Mouse (Mus musculus) forebrain, embryonic 13.5 days (tissue): ENCODE results near the gene Zfyve27. TPM values are rescaled to one million over a fixed set of nuclear protein-coding genes. Genes with fewer than 3 reads are reported as not detected.

Experiments
- ATAC-seq: fragments of 200-750 bp; cut with Nextera tagmentation; 2 replicates; pipeline ENCODE4 v1.8.0; 2017
- H3K27ac ChIP-seq: fragments of 300-500 bp; sonication (generic); 2 replicates; pipeline ENCODE4 v1.5.1; 2015; ENCODE audit warnings: inconsistent platforms, mild to moderate bottlenecking, moderate library complexity
- H3K27me3 ChIP-seq: fragments of 300-500 bp; sonication (generic); 2 replicates; pipeline ENCODE4 v1.6.1; 2015; ENCODE audit warnings: mild to moderate bottlenecking, inconsistent platforms
- H3K36me3 ChIP-seq: fragments of 300-500 bp; sonication (generic); 2 replicates; pipeline ENCODE4 v1.6.1; 2015; ENCODE audit warnings: mild to moderate bottlenecking, inconsistent platforms; ENCODE audit not compliant: poor library complexity, severe bottlenecking
- H3K4me1 ChIP-seq: fragments of 300-500 bp; sonication (generic); 2 replicates; pipeline ENCODE4 v1.6.1; 2015; ENCODE audit warnings: inconsistent platforms
- H3K4me2 ChIP-seq: fragments of 300-500 bp; sonication (generic); 2 replicates; pipeline ENCODE4 v1.6.1; 2015; ENCODE audit warnings: inconsistent platforms, mild to moderate bottlenecking, moderate library complexity
- H3K4me3 ChIP-seq: fragments of 300-500 bp; sonication (generic); 2 replicates; pipeline ENCODE4 v1.5.1; 2015; ENCODE audit warnings: mild to moderate bottlenecking, inconsistent platforms
- H3K9ac ChIP-seq: fragments of 300-500 bp; sonication (generic); 2 replicates; pipeline ENCODE4 v1.6.1; 2015; ENCODE audit warnings: mild to moderate bottlenecking, inconsistent platforms
- H3K9me3 ChIP-seq: fragments of 300-500 bp; sonication (generic); replicated peaks from 2 replicates; pipeline ENCODE4 v1.6.1; 2016; ENCODE audit warnings: inconsistent platforms
- WGBS: fragments of 180-500 bp; shearing (Covaris S2); methylation state at CpG from one replicate; pipeline ENCODE4 v1.1.7; 2015; 5-methylcytosine and 5-hydroxymethylcytosine counted together
- polyA plus RNA-seq: library from polyadenylated mRNA; unstranded; fragments of >200 nt; fragmentation: Nextera tagmentation; extraction: Ambion mirVana; gene quantifications from 2 replicates; pipeline ENCODE4 v1.2.1, GENCODE M21; 2015

The Zfyve27 gene
- polyA plus RNA-seq, result 43.5 and 45.6 TPM in 2 replicates

DNA sequence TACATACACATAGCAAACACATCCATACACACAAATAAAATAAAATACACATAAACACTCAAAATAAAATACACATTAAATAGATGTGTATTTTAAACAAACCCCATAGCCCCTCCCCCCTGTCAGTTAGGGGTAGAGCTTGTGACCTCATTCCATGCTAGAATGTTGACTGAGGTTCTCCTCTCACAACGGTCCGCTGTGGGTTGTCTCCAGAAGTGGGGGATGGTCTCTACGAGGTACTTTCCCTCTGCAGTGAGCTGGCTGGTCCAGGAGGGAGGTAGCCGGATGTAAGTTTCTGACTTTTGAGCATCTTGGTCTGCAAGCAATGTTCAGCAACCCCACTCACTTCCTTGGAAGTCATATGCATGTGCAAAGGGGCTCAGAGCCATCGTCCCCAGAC lies at the start of gene Zfyve27:
Gene Zfyve27, plus strand, starts transcription at position 188 of the 400 bp plus-strand sequence.
- H3K36me3 ChIP-seq, result no peaks in the 10 kb centered on the region
- H3K4me3 ChIP-seq, result no peak within 1 kb of the TSS
- WGBS, result 74% methylated on average over 5 of the region's 5 CpGs
- no peak for ATAC-seq
- H3K9me3 ChIP-seq, result no peaks in the 10 kb centered on the region
- H3K4me1 ChIP-seq, result 0 out of 2 replicates have a peak, but pooled peaks cover 6% of the 10 kb centered on the region
- peak within 1 kb of the TSS; percentile 5; the same call in 1 of the 2 replicates for H3K4me2 ChIP-seq
- H3K9ac ChIP-seq, result no peak within 1 kb of the TSS
- H3K27me3 ChIP-seq, result peaks cover 15% of the 10 kb centered on the region
- H3K27ac ChIP-seq, result no peak within 1 kb of the TSS

GRCm38 (mm10) chr19:42115783-42116335 lies 47.9 kb upstream of the Zfyve27 start:
- no peaks in the 10 kb centered on the region for H3K9me3 ChIP-seq
- no peak overlapping the region for H3K4me3 ChIP-seq
- H3K9ac ChIP-seq, result no peak overlapping the region
- no peaks in the 10 kb centered on the region for H3K27me3 ChIP-seq
- no peak for ATAC-seq
- H3K4me2 ChIP-seq, result no peak overlapping the region
- 89% methylated on average over 4 of the region's 4 CpGs for WGBS
- H3K4me1 ChIP-seq, result no peaks in the 10 kb centered on the region
- no peak overlapping the region for H3K27ac ChIP-seq
- H3K36me3 ChIP-seq, result peaks cover 68% of the 10 kb centered on the region

- 92% methylated on average over 9 of the region's 9 CpGs for WGBS
- H3K36me3 ChIP-seq, result peaks cover 81% of the 10 kb centered on the region
- H3K4me1 ChIP-seq, result no peaks in the 10 kb centered on the region
- no peak overlapping the region for H3K4me2 ChIP-seq
- no peak overlapping the region for H3K9ac ChIP-seq
- H3K27ac ChIP-seq, result no peak overlapping the region
- ATAC-seq, result no peak
- H3K9me3 ChIP-seq, result no peaks in the 10 kb centered on the region
- no peaks in the 10 kb centered on the region for H3K27me3 ChIP-seq
- H3K4me3 ChIP-seq, result no peak overlapping the region
Observed at GRCm38 (mm10) chr19:42118142-42118541, 45.6 kb upstream of the Zfyve27 start.

- Histone ChIP-seq H3K27ac (no peak overlapping the region), H3K4me2 (no peak overlapping the region), H3K4me3 (no peak overlapping the region), H3K36me3 (peaks cover 81% of the 10 kb centered on the region), H3K9me3 (no peaks in the 10 kb centered on the region), H3K9ac (no peak overlapping the region), H3K27me3 (no peaks in the 10 kb centered on the region), H3K4me1 (no peaks in the 10 kb centered on the region)
- ATAC-seq, result no peak
- WGBS, result 88% methylated on average over 5 of the region's 5 CpGs
Observed at GRCm38 (mm10) chr19:42118596-42118995, 45.2 kb upstream of the Zfyve27 start.

DNA sequence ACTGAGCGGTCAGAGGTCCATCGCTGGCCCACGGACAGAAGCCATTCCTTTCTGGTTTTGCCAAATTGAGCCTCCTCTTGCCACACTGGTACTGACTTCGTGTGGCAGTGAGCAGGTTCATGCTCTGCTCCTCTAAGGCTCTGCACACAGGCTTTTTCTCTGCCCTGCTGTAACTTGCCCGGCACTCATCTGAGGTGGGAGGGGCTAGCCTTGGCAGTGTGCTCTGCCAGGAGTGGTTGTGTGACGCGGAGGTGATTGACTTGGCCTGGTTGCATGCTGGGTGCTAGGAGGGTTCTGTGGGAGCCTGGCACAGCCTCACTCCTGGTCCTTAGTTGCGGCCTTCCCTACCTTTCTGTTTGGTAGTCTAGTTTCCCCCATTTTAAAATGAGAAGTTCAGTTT lies 43.3 kb upstream of the Zfyve27 start:
- Histone ChIP-seq H3K36me3 (peaks cover 81% of the 10 kb centered on the region), H3K4me3 (no peak overlapping the region)
- no peak for ATAC-seq

GRCm38 (mm10) chr19:42124684-42125083 lies 39.1 kb upstream of the Zfyve27 start:
- H3K4me1 ChIP-seq, result peaks cover 16% of the 10 kb centered on the region
- H3K4me2 ChIP-seq, result no peak overlapping the region
- peaks cover 51% of the 10 kb centered on the region for H3K36me3 ChIP-seq
- H3K27me3 ChIP-seq, result peaks cover 8% of the 10 kb centered on the region; the same call in 1 of the 2 replicates
- no peak for ATAC-seq
- no peaks in the 10 kb centered on the region for H3K9me3 ChIP-seq
- no peak overlapping the region for H3K4me3 ChIP-seq
- no peak overlapping the region for H3K27ac ChIP-seq
- no peak overlapping the region for H3K9ac ChIP-seq
- 84% methylated on average over 13 of the region's 13 CpGs for WGBS

More for the DNA sequence above, 43.3 kb upstream of the Zfyve27 start:
- Histone ChIP-seq H3K9me3 (no peaks in the 10 kb centered on the region), H3K27me3 (no peaks in the 10 kb centered on the region), H3K27ac (no peak overlapping the region), H3K4me2 (no peak overlapping the region), H3K9ac (no peak overlapping the region), H3K4me1 (no peaks in the 10 kb centered on the region)
- 96% methylated on average over 8 of the region's 8 CpGs for WGBS

- H3K9ac ChIP-seq, result no peak overlapping the region
- H3K4me2 ChIP-seq, result no peak overlapping the region
- peaks cover 24% of the 10 kb centered on the region for H3K4me1 ChIP-seq
- ATAC-seq, result no peak
- H3K4me3 ChIP-seq, result no peak overlapping the region
- no peaks in the 10 kb centered on the region for H3K9me3 ChIP-seq
- WGBS, result 67% methylated on average over 11 of the region's 11 CpGs
- H3K27ac ChIP-seq, result no peak overlapping the region
- H3K27me3 ChIP-seq, result peaks cover 8% of the 10 kb centered on the region; the same call in 1 of the 2 replicates
- peaks cover 41% of the 10 kb centered on the region for H3K36me3 ChIP-seq
Observed at GRCm38 (mm10) chr19:42125501-42126218, 38.1 kb upstream of the Zfyve27 start.

DNA sequence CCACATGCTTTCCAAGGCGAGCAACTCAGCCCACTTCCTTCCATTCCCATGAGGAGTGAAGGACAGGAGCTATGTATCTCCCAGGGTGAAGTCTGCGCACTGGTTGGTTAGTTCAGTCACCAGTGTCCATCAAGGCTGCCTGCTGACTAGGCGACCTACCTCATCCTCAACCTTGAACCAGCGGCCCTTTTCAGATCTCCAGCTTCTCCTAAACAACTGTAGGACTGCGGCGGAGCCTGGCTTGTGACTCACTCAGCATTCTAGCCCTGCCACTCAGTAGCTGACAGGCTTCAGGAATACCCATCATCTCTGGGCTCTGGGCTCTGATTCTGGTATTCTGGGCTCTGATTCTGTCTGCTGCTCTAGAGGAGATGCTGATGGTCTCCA lies 37.5 kb upstream of the Zfyve27 start:
- Histone ChIP-seq H3K4me3 (no peak overlapping the region), H3K36me3 (peaks cover 35% of the 10 kb centered on the region), H3K27me3 (peaks cover 8% of the 10 kb centered on the region; the same call in 1 of the 2 replicates), H3K4me2 (no peak overlapping the region), H3K9ac (no peak overlapping the region), H3K4me1 (peaks cover 24% of the 10 kb centered on the region), H3K27ac (no peak overlapping the region), H3K9me3 (no peaks in the 10 kb centered on the region)
- WGBS, result 93% methylated on average over 6 of the region's 6 CpGs
- no peak for ATAC-seq

- no peak overlapping the region for H3K4me3 ChIP-seq
- H3K9ac ChIP-seq, result no peak overlapping the region
- ATAC-seq, result no peak
- H3K4me2 ChIP-seq, result no peak overlapping the region
- H3K4me1 ChIP-seq, result peaks cover 24% of the 10 kb centered on the region
- H3K9me3 ChIP-seq, result no peaks in the 10 kb centered on the region
- 90% methylated on average over 5 of the region's 5 CpGs for WGBS
- H3K27me3 ChIP-seq, result peaks cover 8% of the 10 kb centered on the region; the same call in 1 of the 2 replicates
- H3K27ac ChIP-seq, result no peak overlapping the region
- peaks cover 29% of the 10 kb centered on the region for H3K36me3 ChIP-seq
Observed at GRCm38 (mm10) chr19:42127024-42127423, 36.7 kb upstream of the Zfyve27 start.

GRCm38 (mm10) chr19:42128052-42128740 lies 35.6 kb upstream of the Zfyve27 start:
- ATAC-seq, result no peak; the same call in none of the 2 replicates
- 3% methylated on average over 23 of the region's 23 CpGs for WGBS
- Histone ChIP-seq H3K27ac (0 out of 2 replicates have a peak overlapping the region, but pooled peaks have one; percentile 27), H3K4me3 (peak overlapping the region; percentile 60), H3K4me2 (peak overlapping the region; percentile 85), H3K4me1 (peaks cover 24% of the 10 kb centered on the region), H3K36me3 (peaks cover 21% of the 10 kb centered on the region), H3K9me3 (no peaks in the 10 kb centered on the region), H3K27me3 (peaks cover 8% of the 10 kb centered on the region; the same call in 1 of the 2 replicates), H3K9ac (peak overlapping the region; percentile 68)

DNA sequence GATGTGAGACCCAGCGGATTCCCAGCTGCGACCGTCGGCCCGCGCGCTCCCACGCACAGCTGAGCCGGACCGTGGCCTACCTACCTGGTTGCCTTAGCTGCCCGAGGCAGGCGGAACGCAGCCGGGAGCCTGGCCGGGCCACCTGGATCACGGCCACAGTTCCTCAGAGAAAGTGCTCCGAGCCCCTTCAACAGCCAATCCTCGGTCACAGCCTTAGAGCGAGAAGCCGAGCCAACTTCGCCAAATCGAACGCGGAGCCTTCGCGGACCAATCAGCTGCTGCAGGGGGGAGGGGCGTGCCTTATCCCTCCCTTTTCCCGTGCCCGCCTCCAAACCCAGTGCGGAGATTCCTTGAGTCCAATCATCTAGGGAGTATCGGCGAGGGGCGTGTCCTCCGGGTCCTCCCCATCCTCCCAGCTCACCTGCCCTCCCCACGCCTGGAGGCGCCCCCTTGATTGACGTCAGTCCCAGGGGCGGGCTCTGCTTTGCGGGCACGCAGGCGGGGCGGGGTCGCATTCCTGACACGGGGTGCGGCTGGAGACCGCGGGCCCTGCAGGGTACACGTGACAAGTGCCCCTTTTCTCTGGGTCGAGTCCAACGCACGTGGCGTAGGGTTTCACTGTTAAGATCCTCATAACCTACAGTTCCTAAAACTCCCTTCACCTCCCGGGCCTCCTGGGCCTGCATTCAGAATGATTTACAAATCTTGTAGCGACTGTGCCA lies 34.8 kb upstream of the Zfyve27 start, which contains the start of gene Avpi1:
Gene Avpi1, minus strand, starts transcription at position 273 of the 722 bp plus-strand sequence.
- Histone ChIP-seq H3K36me3 (peaks cover 13% of the 10 kb centered on the region), H3K9me3 (no peaks in the 10 kb centered on the region), H3K27me3 (peaks cover 8% of the 10 kb centered on the region; the same call in 1 of the 2 replicates), H3K27ac (peak within 1 kb of the TSS; percentile 60), H3K4me3 (peak within 1 kb of the TSS; percentile 60), H3K4me2 (peak within 1 kb of the TSS; percentile 85), H3K9ac (peak within 1 kb of the TSS; percentile 68), H3K4me1 (peaks cover 24% of the 10 kb centered on the region)
- peak; percentile 98 for ATAC-seq
- WGBS, result under 1% methylated on average over 54 of the region's 54 CpGs
